Mouse (Mus musculus) MEL (cell line): Measurements from ENCODE around the gene Btg3.

Experiments used
- CTCF ChIP-seq, 3 experiments: IDR thresholded peaks in 2 of 3; conservative IDR thresholded peaks in 1 of 3; 2 replicates each; pipeline ENCODE4 v1.5.1; 2011 to 2012; ENCODE audit warnings: low read length in 3 of 3, low read depth in 2 of 3, mild to moderate bottlenecking in 2 of 3, improper control_type of control experiment in 1 of 3, inconsistent platforms in 1 of 3, mixed read lengths in 1 of 3, moderate library complexity in 1 of 3; ENCODE audit not compliant: control insufficient read depth in 1 of 3, insufficient read depth in 1 of 3, poor library complexity in 1 of 3, severe bottlenecking in 1 of 3
- HCFC1 ChIP-seq: IDR thresholded peaks from 2 replicates; pipeline ENCODE4 v1.6.1; 2012; ENCODE audit warnings: low read depth, mild to moderate bottlenecking, inconsistent platforms, low read length, improper control_type of control experiment, moderate library complexity
- MXI1 ChIP-seq: IDR thresholded peaks from 2 replicates; pipeline ENCODE4 v1.6.1; 2011; ENCODE audit warnings: mild to moderate bottlenecking, low read depth, low read length, improper control_type of control experiment
- POLR2A ChIP-seq, 2 experiments: IDR thresholded peaks; 2 replicates each; pipeline ENCODE4 v1.6.1; 2011 to 2012; ENCODE audit warnings: low read length in 2 of 2, mild to moderate bottlenecking in 2 of 2, control low read depth in 1 of 2, improper control_type of control experiment in 1 of 2, low read depth in 1 of 2, moderate library complexity in 1 of 2; ENCODE audit not compliant: control insufficient read depth in 1 of 2, insufficient read depth in 1 of 2, poor library complexity in 1 of 2
- RAD21 ChIP-seq: IDR thresholded peaks from 2 replicates; pipeline ENCODE4 v1.6.1; 2011; ENCODE audit warnings: mild to moderate bottlenecking, low read depth, low read length, improper control_type of control experiment
- RCOR1 ChIP-seq: IDR thresholded peaks from 2 replicates; pipeline ENCODE4 v1.6.1; 2012; ENCODE audit warnings: low read depth, mild to moderate bottlenecking, inconsistent platforms, low read length, improper control_type of control experiment
- TAL1 ChIP-seq: IDR thresholded peaks from 2 replicates; pipeline ENCODE4 v1.6.1; 2012; ENCODE audit warnings: mild to moderate bottlenecking, inconsistent platforms, low read length, moderate library complexity, mixed read lengths

GRCm38 (mm10) chr16:78305606-78306100, 71.3 kb downstream of the Btg3 start:
- TF ChIP-seq MXI1: no peak
- no peak for TF ChIP-seq HCFC1
- no peak for TF ChIP-seq CTCF (IDR thresholded peaks at IDR 0.05 in 2 of 3, conservative IDR thresholded peaks at IDR 0.05 in 1 of 3; ENCODE audit: control insufficient read depth in 1 of 3, insufficient read depth in 1 of 3, low read depth in 2 of 3, low read length in 3 of 3, poor library complexity in 1 of 3, severe bottlenecking in 1 of 3)
- no peak for TF ChIP-seq RAD21
- TF ChIP-seq RCOR1: no peak
- TF ChIP-seq TAL1: no peak
- no peak for TF ChIP-seq POLR2A (IDR thresholded peaks at IDR 0.05; ENCODE audit: control insufficient read depth in 1 of 2, insufficient read depth in 1 of 2, low read depth in 1 of 2, low read length in 2 of 2, poor library complexity in 1 of 2)
